Mouse (Mus musculus): ENCODE data around the gene Iqce. TPM values are rescaled to one million over a fixed set of nuclear protein-coding genes. Genes with fewer than 3 reads are reported as not detected.
A peak's percentile ranks its signal among the peaks of the same experiment; 100 is the strongest.

Gene Iqce
- polyA plus RNA-seq, 1 experiment, result 11.0 TPM

DNA sequence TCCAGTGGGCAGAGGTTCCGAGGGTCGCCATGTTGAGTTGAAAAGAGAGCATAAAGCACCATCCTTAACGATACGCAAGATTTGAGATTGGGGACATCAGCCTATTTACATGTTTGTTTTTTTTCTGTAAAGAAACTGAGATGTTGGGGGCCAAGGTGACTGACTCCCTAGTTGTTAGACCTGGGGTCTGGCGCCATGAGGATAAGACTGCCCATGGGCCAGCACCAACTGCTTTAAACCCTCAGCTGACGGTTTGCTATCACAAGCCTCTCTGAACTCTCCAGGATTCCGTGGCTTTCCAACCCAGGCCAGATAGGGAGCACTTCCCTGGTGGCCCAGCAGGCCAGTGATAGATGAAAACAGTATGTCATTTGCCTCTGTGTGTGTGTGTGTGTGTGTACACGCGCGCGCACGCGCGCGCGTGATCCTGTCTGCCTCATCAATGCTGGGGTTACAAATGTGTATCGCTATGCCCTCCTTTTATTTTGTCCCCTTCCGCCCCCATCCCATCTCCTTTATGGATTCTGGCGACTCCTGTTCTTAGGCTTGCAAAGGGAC is 519 bp upstream of the Iqce start:
- Histone ChIP-seq H3K4me3 (replicated peaks; ENCODE audit: control insufficient read depth, low read depth, low read length) (no peak overlapping the region), H3K27ac (ENCODE audit: control insufficient read depth, insufficient read depth, low read depth, low read length, poor library complexity) (no peak overlapping the region), H3K4me1 (ENCODE audit: control insufficient read depth, insufficient read depth, low read length) (peaks cover 3% of the 10 kb centered on the region; the same call in 1 of the 2 replicates)
- 82% methylated on average over 19 of the region's 19 CpGs for WGBS
- TF ChIP-seq CTCF (IDR thresholded peaks at IDR 0.05; ENCODE audit: control insufficient read depth, insufficient read depth, low read length) (no peak), POLR2A (IDR thresholded peaks at IDR 0.05; ENCODE audit: borderline replicate concordance, control insufficient read depth, low read depth, low read length) (no peak)

DNA sequence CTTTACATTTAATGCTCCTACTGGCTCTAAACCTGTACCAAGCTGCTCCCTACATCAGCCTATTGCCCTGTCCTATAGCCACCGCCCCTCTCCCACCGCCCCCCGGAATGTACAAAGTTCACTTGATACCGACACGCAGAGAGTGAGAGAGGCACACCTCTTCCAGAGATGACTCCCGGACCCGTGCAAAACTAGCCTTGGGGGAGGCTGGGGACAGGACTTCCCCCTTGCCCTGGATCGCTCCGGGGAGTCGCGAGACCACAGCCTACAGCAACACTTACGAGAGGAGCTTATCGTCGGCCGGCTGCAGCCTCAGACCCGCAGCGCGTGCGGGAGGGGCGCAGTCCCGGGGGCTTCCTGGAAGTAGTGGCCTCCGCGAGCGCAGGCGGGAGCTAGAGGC is 517 bp downstream of the Iqce start:
- H3K4me3 ChIP-seq (replicated peaks; ENCODE audit: control insufficient read depth, low read depth, low read length), result peak overlapping the region; percentile 86
- WGBS, result under 1% methylated on average over 25 of the region's 25 CpGs
- H3K27ac ChIP-seq (ENCODE audit: control insufficient read depth, insufficient read depth, low read depth, low read length, poor library complexity), result peak overlapping the region; percentile 46
- TF ChIP-seq CTCF (IDR thresholded peaks at IDR 0.05; ENCODE audit: control insufficient read depth, insufficient read depth, low read length) (no peak), POLR2A (IDR thresholded peaks at IDR 0.05; ENCODE audit: borderline replicate concordance, control insufficient read depth, low read depth, low read length) (no peak)
- peaks cover 3% of the 10 kb centered on the region; the same call in 1 of the 2 replicates for H3K4me1 ChIP-seq (ENCODE audit: control insufficient read depth, insufficient read depth, low read length)

DNA sequence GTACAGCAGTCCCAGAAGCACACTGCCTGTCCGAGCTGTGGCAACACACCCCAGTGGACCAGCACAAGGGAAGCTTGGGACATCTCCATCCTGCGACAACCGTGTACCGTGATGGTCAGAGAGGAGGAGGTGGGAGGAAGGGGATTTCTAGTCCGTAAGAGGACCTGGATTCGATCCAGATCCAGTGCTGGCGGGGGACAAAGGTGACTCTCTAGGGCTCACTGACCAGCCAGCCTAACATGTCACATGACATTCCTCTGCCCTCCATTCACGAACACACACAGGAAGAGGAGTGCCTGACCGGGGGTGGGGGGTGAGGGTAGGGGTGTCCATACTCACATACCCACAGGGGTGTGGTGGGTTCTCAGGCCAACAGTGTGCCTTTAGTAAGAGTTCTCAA is 2.4 kb downstream of the Iqce start:
- WGBS, result 83% methylated on average over 9 of the region's 9 CpGs
- TF ChIP-seq CTCF (IDR thresholded peaks at IDR 0.05; ENCODE audit: control insufficient read depth, insufficient read depth, low read length), result no peak
- no peak for TF ChIP-seq POLR2A (IDR thresholded peaks at IDR 0.05; ENCODE audit: borderline replicate concordance, control insufficient read depth, low read depth, low read length)

DNA sequence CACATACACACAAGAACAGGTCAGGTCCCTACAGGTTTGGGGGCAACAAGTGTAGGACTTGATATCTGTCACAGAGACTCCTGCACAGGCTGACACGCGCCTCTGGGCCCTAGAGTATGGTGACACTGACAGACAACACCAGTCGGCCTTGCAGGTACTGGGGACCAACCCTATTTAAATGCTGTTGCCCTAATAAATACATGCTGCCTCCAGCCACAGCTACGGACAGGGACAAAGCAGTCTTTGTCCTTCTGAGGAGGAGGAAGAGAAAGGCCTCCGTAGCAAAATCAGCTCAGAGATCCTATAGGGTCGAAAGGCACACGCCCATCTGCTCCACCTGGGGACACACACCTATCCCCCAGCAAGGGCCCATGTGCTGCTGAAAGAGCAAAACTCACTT is 6.2 kb downstream of the Iqce start:
- TF ChIP-seq CTCF (IDR thresholded peaks at IDR 0.05; ENCODE audit: control insufficient read depth, insufficient read depth, low read length), result no peak
- TF ChIP-seq POLR2A (IDR thresholded peaks at IDR 0.05; ENCODE audit: borderline replicate concordance, control insufficient read depth, low read depth, low read length), result no peak
- Histone ChIP-seq H3K4me1 (ENCODE audit: control insufficient read depth, insufficient read depth, low read length) (no peaks in the 10 kb centered on the region), H3K4me3 (replicated peaks; ENCODE audit: control insufficient read depth, low read depth, low read length) (no peak overlapping the region), H3K27ac (ENCODE audit: control insufficient read depth, insufficient read depth, low read depth, low read length, poor library complexity) (no peak overlapping the region)
- WGBS, result 84% methylated on average over 7 of the region's 7 CpGs

More for the DNA sequence above, 2.4 kb downstream of the Iqce start:
- H3K4me1 ChIP-seq (ENCODE audit: control insufficient read depth, insufficient read depth, low read length), result no peaks in the 10 kb centered on the region
- H3K27ac ChIP-seq (ENCODE audit: control insufficient read depth, insufficient read depth, low read depth, low read length, poor library complexity), result no peak overlapping the region
- H3K4me3 ChIP-seq (replicated peaks; ENCODE audit: control insufficient read depth, low read depth, low read length), result no peak overlapping the region

DNA sequence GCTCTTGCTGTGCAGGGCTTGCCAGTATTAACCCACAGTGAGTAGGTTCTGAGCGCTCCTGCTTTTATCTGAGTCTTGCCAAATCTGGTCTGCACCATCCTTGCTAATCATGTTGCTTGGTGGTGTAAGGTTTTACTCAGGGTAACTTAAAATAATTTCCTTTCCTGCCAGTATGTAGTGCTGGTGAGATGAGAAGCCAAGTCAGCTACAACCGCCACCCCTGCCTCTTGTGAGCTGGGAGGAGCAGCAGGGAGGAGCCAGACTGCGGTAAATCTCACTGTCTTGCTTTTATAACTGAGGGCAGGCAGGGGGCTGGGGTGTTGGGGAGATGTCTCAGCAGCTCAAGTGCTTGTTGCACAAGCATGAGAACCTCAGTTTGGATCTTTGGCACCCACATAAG is 13.7 kb downstream of the Iqce start:
- H3K27ac ChIP-seq (ENCODE audit: control insufficient read depth, insufficient read depth, low read depth, low read length, poor library complexity), result no peak overlapping the region
- H3K4me3 ChIP-seq (replicated peaks; ENCODE audit: control insufficient read depth, low read depth, low read length), result no peak overlapping the region
- TF ChIP-seq CTCF (IDR thresholded peaks at IDR 0.05; ENCODE audit: control insufficient read depth, insufficient read depth, low read length) (no peak), POLR2A (IDR thresholded peaks at IDR 0.05; ENCODE audit: borderline replicate concordance, control insufficient read depth, low read depth, low read length) (no peak)
- H3K4me1 ChIP-seq (ENCODE audit: control insufficient read depth, insufficient read depth, low read length), result no peaks in the 10 kb centered on the region
- 90% methylated on average over 3 of the region's 3 CpGs for WGBS

- 74% methylated on average over 16 of the region's 16 CpGs for WGBS
- no peak overlapping the region for H3K27ac ChIP-seq (ENCODE audit: control insufficient read depth, insufficient read depth, low read depth, low read length, poor library complexity)
- TF ChIP-seq POLR2A (IDR thresholded peaks at IDR 0.05; ENCODE audit: borderline replicate concordance, control insufficient read depth, low read depth, low read length), result no peak
- TF ChIP-seq CTCF (IDR thresholded peaks at IDR 0.05; ENCODE audit: control insufficient read depth, insufficient read depth, low read length), result peak; percentile 81
- no peaks in the 10 kb centered on the region for H3K4me1 ChIP-seq (ENCODE audit: control insufficient read depth, insufficient read depth, low read length)
- H3K4me3 ChIP-seq (replicated peaks; ENCODE audit: control insufficient read depth, low read depth, low read length), result no peak overlapping the region
Observed at GRCm38 (mm10) chr5:140684343-140685148, 17.6 kb downstream of the Iqce start.

DNA sequence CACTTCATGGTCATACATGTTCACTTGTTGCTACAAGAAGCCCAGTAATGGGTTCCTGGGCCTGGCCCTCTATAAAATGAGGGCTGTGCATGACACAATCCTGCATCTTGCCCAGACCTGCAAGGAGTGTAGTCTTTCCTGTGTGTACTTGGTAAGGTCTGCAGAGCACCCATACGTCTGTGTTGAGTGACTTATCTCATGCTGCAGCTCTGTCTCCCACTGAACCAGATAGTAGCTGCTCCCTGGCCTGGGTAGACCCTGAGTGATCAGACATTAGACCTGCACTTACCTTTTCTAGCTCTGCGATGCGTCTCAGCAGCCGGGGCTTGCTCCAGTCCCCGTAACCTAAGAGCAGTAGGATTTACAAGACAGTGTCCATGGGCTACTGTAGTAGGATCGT is 20.1 kb downstream of the Iqce start:
- no peak overlapping the region for H3K4me3 ChIP-seq (replicated peaks; ENCODE audit: control insufficient read depth, low read depth, low read length)
- no peak overlapping the region for H3K27ac ChIP-seq (ENCODE audit: control insufficient read depth, insufficient read depth, low read depth, low read length, poor library complexity)
- TF ChIP-seq POLR2A (IDR thresholded peaks at IDR 0.05; ENCODE audit: borderline replicate concordance, control insufficient read depth, low read depth, low read length) (no peak), CTCF (IDR thresholded peaks at IDR 0.05; ENCODE audit: control insufficient read depth, insufficient read depth, low read length) (no peak)
- WGBS, result 81% methylated on average over 6 of the region's 6 CpGs
- no peaks in the 10 kb centered on the region for H3K4me1 ChIP-seq (ENCODE audit: control insufficient read depth, insufficient read depth, low read length)

DNA sequence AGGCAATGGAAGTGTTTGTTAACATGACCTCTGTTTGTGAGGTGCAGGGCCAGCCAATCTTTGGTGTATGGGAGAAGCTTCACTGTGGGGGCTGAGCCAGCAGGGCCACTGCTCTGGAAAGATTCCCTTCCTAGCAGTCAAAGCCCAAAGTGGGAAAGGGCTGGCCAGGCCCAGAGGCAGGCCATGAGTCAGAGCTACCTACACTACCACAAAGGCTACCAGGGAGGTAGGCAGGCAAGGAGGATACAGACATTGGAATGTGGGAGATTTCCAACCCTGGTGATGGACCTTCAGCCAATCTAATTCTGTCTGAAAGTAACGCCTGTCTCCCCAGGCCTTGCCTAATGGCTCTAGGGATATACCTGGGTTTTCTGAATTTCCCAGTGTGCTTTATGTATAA is 21.2 kb downstream of the Iqce start:
- 87% methylated on average over 1 of the region's 1 CpGs for WGBS

More for the DNA sequence above, 21.2 kb downstream of the Iqce start:
- no peak for TF ChIP-seq POLR2A (IDR thresholded peaks at IDR 0.05; ENCODE audit: borderline replicate concordance, control insufficient read depth, low read depth, low read length)
- TF ChIP-seq CTCF (IDR thresholded peaks at IDR 0.05; ENCODE audit: control insufficient read depth, insufficient read depth, low read length), result no peak
- no peaks in the 10 kb centered on the region for H3K4me1 ChIP-seq (ENCODE audit: control insufficient read depth, insufficient read depth, low read length)
- no peak overlapping the region for H3K4me3 ChIP-seq (replicated peaks; ENCODE audit: control insufficient read depth, low read depth, low read length)
- H3K27ac ChIP-seq (ENCODE audit: control insufficient read depth, insufficient read depth, low read depth, low read length, poor library complexity), result no peak overlapping the region

Measured in bone marrow, adult 2 months (tissue).